Mouse (Mus musculus) CH12.LX (cell line): ENCODE measurements around the gene Rpn2.

ENCODE experiments used
- CHD2 ChIP-seq: IDR thresholded peaks from 2 replicates; pipeline ENCODE4 v1.6.1; 2011; ENCODE audit warnings: low read length, improper control_type of control experiment
- CTCF ChIP-seq, 2 experiments: IDR thresholded peaks in 1 of 2; conservative IDR thresholded peaks in 1 of 2; 2 replicates each; pipeline ENCODE4 v1.5.1; 2011 to 2012; ENCODE audit warnings: low read depth in 2 of 2, low read length in 2 of 2, improper control_type of control experiment in 1 of 2, inconsistent platforms in 1 of 2, mild to moderate bottlenecking in 1 of 2, moderate library complexity in 1 of 2
- POLR2A ChIP-seq: IDR thresholded peaks from 2 replicates; pipeline ENCODE4 v1.6.1; 2011; ENCODE audit warnings: low read depth, mild to moderate bottlenecking, improper control_type of control experiment, low read length
- POLR2AphosphoS2 ChIP-seq: IDR thresholded peaks from 2 replicates; pipeline ENCODE4 v1.6.1; 2011; ENCODE audit warnings: low read depth, low read length, improper control_type of control experiment
- TCF12 ChIP-seq: IDR thresholded peaks from 2 replicates; pipeline ENCODE4 v1.6.1; 2014; ENCODE audit warnings: low read depth, mild to moderate bottlenecking, inconsistent platforms, low read length, improper control_type of control experiment

DNA sequence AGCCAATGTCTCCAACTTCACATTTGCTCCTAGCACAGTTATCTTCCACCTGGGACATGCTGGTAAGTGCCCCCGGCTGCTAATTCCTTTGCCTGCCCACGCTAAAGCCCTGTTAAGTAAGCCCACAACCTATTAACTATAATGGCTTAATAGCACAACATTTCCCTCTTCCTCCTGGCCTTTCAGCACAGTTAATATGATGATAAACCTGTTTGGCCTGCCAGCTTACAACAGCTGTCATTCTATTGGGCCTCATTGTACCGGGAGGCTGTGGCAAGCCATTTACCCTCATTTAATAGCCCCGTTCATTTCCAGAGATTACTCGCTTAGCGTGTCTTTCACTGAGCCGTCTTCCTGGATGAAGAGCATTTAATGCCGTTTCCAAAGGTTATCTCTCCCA lies 41.3 kb downstream of the Rpn2 start:
- TF ChIP-seq POLR2AphosphoS2 (no peak), CTCF (conservative IDR thresholded peaks at IDR 0.05 in 1 of 2, IDR thresholded peaks at IDR 0.05 in 1 of 2; ENCODE audit: low read depth in 2 of 2, low read length in 2 of 2) (no peak), TCF12 (no peak), CHD2 (no peak), POLR2A (no peak)
